ENCODE assay signal across 8 mouse cellular contexts in genomic region chr6:91683602-91684473, GRCm38 (mm10). TPM values are rescaled to one million over a fixed set of nuclear protein-coding genes. Genes with fewer than 3 reads are reported as not detected.
A peak's percentile ranks its signal among the peaks of the same experiment; 100 is the strongest.
DNase-seq lines count a peak whose midpoint lies in the region; ATAC-seq and TF ChIP-seq lines count a peak whose summit lies in the region.

Gene Slc6a6, plus strand, starts transcription at chr6:91684053.

- peak; percentile 97 for TF ChIP-seq POLR2A in cortical plate, adult 2 months (IDR thresholded peaks at IDR 0.05; ENCODE audit: extremely low read depth, insufficient read depth, low read length)

- H3K27ac ChIP-seq in cortical plate, adult 2 months (ENCODE audit: insufficient read depth, low read length), result peak within 1 kb of the TSS; percentile 97

- peak; percentile 90 for DNase-seq in gastrocnemius, postnatal 10 days
- peak; percentile 93 for DNase-seq in induced T-regulatory cell, adult 2 months (ENCODE audit: low read depth)
- DNase-seq in left cerebral cortex, adult 9 months (ENCODE audit: low spot score in 2 of 2), result peak; percentile 87 to 95
- peak; percentile 92 for DNase-seq in right cerebral cortex, postnatal 14 days
- peak; percentile 89 to 92 for DNase-seq in urinary bladder, postnatal 36 days (ENCODE audit: low spot score in 2 of 2)

- TF ChIP-seq CTCF in cortical plate, adult 2 months (IDR thresholded peaks at IDR 0.05; ENCODE audit: extremely low read depth, insufficient read depth, low read length), result no peak

- peak; percentile 58 for ATAC-seq in activated CD4-positive, CD25-positive, alpha-beta regulatory T cell, adult 4 months
- peak; percentile 54 for ATAC-seq in megakaryocyte progenitor cell, adult 5-6 weeks (replicated peaks; ENCODE audit: poor library complexity)

- peak within 1 kb of the TSS; percentile 95 for H3K4me3 ChIP-seq in cortical plate, adult 2 months (ENCODE audit: insufficient read depth, low read length)

- H3K4me1 ChIP-seq in cortical plate, adult 2 months (ENCODE audit: control insufficient read depth, insufficient read depth, low read length), result peaks cover 3% of the 10 kb centered on the region; the same call in 1 of the 2 replicates

RNA-seq across cellular contexts. Expression of gene Slc6a6, which starts in this region (rescaled TPM):
- 10 to 100 TPM; 34.3 to 47.9 TPM for polyA plus RNA-seq in activated CD4-positive, CD25-positive, alpha-beta regulatory T cell, adult 4 months (2017; shearing (Covaris generic))
- 94.9 and 105 TPM in 2 replicates for polyA plus RNA-seq in cortical plate, adult 2 months (2012; rRNA removed)
- total RNA-seq in gastrocnemius, postnatal 10 days (2021), result 10 to 100 TPM; 43.1 to 64.5 TPM
- total RNA-seq in megakaryocyte progenitor cell, adult 5-6 weeks (2015), result 30.6 and 34.6 TPM in 2 replicates
- 20.7 and 26.7 TPM in 2 replicates for total RNA-seq in megakaryocyte progenitor cell, adult 5-6 weeks (2017)

Comparison
In these comparisons a context has a peak if more than half of its experiments do, and no peak if none do; other contexts are left out.
1. Peak in every context shown above with its lines: DNase-seq, ATAC-seq, H3K4me3 ChIP-seq and H3K27ac ChIP-seq.